Mouse (Mus musculus) limb, embryonic 11.5 days (tissue): ENCODE measurements around the gene N4bp2. TPM values are rescaled to one million over a fixed set of nuclear protein-coding genes. Genes with fewer than 3 reads are reported as not detected.

Source experiments
- ATAC-seq: fragments of 200-750 bp; cut with Nextera tagmentation; 2 replicates; pipeline ENCODE4 v1.8.0; 2017; ENCODE audit warnings: low read depth; ENCODE audit not compliant: insufficient number of reproducible peaks, low FRiP score, low TSS enrichment
- DNase-seq: peaks from one replicate; pipeline ENCODE4 v3.0.0-alpha.2; 2015; ENCODE audit warnings: low spot score
- H3K27ac ChIP-seq: fragments of 300-500 bp; sonication (generic); replicated peaks from 2 replicates; pipeline ENCODE4 v1.5.1; 2014; ENCODE audit warnings: low read depth, mild to moderate bottlenecking, low read length
- H3K27me3 ChIP-seq: fragments of 300-500 bp; sonication (generic); 2 replicates; pipeline ENCODE4 v1.6.1; 2014; ENCODE audit warnings: mild to moderate bottlenecking, low read length, mixed read lengths; ENCODE audit not compliant: control insufficient read depth, insufficient read depth
- H3K36me3 ChIP-seq: fragments of 300-500 bp; sonication (generic); 2 replicates; pipeline ENCODE4 v1.6.1; 2014; ENCODE audit warnings: mild to moderate bottlenecking, low read length, moderate library complexity, mixed read lengths; ENCODE audit not compliant: control insufficient read depth, insufficient read depth
- H3K4me1 ChIP-seq: fragments of 300-500 bp; sonication (generic); 2 replicates; pipeline ENCODE4 v1.6.1; 2014; ENCODE audit warnings: low read length, mixed read lengths; ENCODE audit not compliant: control insufficient read depth, insufficient read depth
- H3K4me2 ChIP-seq: fragments of 300-500 bp; sonication (generic); 2 replicates; pipeline ENCODE4 v1.6.1; 2014; ENCODE audit warnings: low read depth, mild to moderate bottlenecking, moderate library complexity; ENCODE audit not compliant: severe bottlenecking
- H3K4me3 ChIP-seq: fragments of 300-500 bp; sonication (generic); 2 replicates; pipeline ENCODE4 v1.5.1; 2014; ENCODE audit warnings: low read depth, low read length
- H3K9ac ChIP-seq: fragments of 300-500 bp; sonication (generic); 2 replicates; pipeline ENCODE4 v1.6.1; 2014; ENCODE audit warnings: mild to moderate bottlenecking, low read length
- H3K9me3 ChIP-seq: fragments of 300-500 bp; sonication (generic); 2 replicates; pipeline ENCODE4 v1.6.1; 2016; ENCODE audit warnings: low read length; ENCODE audit not compliant: control insufficient read depth
- WGBS: fragments of 180-500 bp; shearing (Covaris S2); extraction: QIAGEN DNeasy Blood & Tissue Kit; methylation state at CpG from one replicate; pipeline ENCODE4 v1.1.7; 2014; 5-methylcytosine and 5-hydroxymethylcytosine counted together
- polyA plus RNA-seq: library from polyadenylated mRNA; unstranded; fragments of >200 nt; fragmentation: Nextera tagmentation; extraction: Ambion mirVana; gene quantifications from 2 replicates; pipeline ENCODE4 v1.2.1, GENCODE M21; 2014

Gene N4bp2
- polyA plus RNA-seq, 1 experiment from 2014 or later, result 57.2 TPM

DNA sequence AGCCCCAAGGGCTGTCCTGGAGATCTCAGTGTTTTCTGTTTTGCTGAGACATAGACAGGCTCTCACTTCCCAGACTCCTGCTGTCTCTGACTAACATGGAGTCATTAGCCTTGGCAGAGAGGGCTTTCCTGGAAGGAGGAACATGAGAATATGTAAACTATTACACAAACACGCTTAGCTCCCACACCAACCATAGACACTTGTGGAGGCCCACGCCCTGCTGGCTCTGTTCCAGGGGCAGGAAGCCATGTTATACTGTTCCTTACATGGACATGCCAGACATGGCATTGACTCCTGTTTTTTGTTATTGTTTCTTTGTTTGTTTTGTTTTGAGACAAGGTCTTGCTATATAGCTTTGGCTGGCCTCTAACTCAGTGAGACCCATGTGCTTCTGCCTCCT is 27.7 kb upstream of the N4bp2 start:
- no peak overlapping the region for H3K27ac ChIP-seq
- H3K36me3 ChIP-seq, result no peaks in the 10 kb centered on the region
- no peaks in the 10 kb centered on the region for H3K4me1 ChIP-seq
- no peak for ATAC-seq
- no peak overlapping the region for H3K4me3 ChIP-seq
- no peaks in the 10 kb centered on the region for H3K9me3 ChIP-seq
- no peak overlapping the region for H3K4me2 ChIP-seq
- no peaks in the 10 kb centered on the region for H3K27me3 ChIP-seq
- no peak overlapping the region for H3K9ac ChIP-seq
- DNase-seq, result no peak
- WGBS, result 92% methylated on average over 2 of the region's 2 CpGs

DNA sequence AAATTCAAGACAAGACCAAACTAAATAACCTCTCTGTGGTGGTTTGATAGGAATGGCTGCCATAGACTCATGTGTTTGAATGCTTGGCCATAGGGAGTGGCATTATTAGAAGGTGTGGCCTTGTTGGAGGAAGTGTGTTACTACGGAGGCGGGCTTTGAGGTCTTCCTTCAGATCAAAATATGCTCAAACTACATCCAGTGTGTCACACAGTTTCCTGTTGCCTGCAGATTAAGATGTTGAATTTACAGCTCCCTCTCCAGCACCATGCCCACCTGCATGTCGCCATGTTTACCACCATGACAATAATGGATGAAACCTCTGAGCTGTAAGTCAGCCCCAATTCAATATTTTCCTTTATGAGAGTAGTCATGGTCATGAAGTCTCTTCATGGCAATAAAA is 24.0 kb upstream of the N4bp2 start:
- DNase-seq, result no peak
- Histone ChIP-seq H3K9ac (no peak overlapping the region), H3K36me3 (no peaks in the 10 kb centered on the region), H3K27ac (no peak overlapping the region), H3K27me3 (no peaks in the 10 kb centered on the region), H3K4me1 (no peaks in the 10 kb centered on the region), H3K4me2 (no peak overlapping the region), H3K9me3 (no peaks in the 10 kb centered on the region), H3K4me3 (no peak overlapping the region)
- 94% methylated on average over 3 of the region's 3 CpGs for WGBS
- no peak for ATAC-seq

DNA sequence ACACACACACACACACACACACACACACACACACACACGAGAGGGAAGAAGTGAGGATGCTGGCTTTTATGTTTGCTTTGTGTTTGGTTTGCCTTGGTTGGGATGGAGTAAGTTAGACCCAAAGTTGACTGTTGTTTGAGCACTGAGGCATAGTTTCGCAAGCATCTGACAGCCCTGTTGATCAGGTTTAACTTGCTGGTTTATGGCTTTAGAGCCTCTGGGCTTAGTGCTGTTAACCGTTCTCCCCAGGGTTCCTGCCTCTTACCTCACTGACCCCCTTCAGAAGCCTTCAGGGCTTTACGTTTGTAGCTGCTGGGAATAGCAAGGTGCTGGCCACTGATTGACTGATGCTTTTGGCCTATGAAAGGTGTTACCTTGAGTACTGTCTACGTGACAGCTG is 16.4 kb upstream of the N4bp2 start:
- Histone ChIP-seq H3K4me3 (no peak overlapping the region), H3K9ac (no peak overlapping the region), H3K27me3 (no peaks in the 10 kb centered on the region), H3K4me1 (no peaks in the 10 kb centered on the region), H3K4me2 (no peak overlapping the region), H3K27ac (no peak overlapping the region), H3K9me3 (no peaks in the 10 kb centered on the region), H3K36me3 (no peaks in the 10 kb centered on the region)
- ATAC-seq (no peak), DNase-seq (no peak)
- 50% methylated on average over 5 of the region's 5 CpGs for WGBS

DNA sequence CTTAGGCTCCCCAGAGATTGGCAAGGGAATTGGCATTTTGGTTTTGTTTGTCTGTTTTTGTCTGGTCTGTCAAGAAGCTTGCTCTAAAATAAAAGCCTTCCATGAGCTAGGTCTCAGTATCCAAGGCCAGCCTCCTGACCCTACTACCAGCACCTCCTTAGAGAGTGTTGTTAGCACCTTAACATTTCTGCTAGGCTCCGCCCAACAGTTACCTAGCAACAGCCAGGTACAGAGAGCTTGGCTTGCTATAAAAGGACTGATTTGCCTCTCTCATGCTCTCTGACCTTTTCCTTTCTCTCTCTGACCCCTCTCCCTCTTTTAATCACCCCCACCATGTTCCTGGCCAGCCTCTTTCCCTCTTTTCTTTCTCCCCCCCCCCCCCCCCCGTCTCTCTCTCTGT is 14.9 kb upstream of the N4bp2 start:
- no peak for DNase-seq
- Histone ChIP-seq H3K4me2 (no peak overlapping the region), H3K4me3 (no peak overlapping the region), H3K36me3 (no peaks in the 10 kb centered on the region), H3K4me1 (no peaks in the 10 kb centered on the region), H3K27me3 (no peaks in the 10 kb centered on the region), H3K9ac (no peak overlapping the region), H3K9me3 (no peaks in the 10 kb centered on the region), H3K27ac (no peak overlapping the region)
- no peak for ATAC-seq
- 40% methylated on average over 2 of the region's 2 CpGs for WGBS

DNA sequence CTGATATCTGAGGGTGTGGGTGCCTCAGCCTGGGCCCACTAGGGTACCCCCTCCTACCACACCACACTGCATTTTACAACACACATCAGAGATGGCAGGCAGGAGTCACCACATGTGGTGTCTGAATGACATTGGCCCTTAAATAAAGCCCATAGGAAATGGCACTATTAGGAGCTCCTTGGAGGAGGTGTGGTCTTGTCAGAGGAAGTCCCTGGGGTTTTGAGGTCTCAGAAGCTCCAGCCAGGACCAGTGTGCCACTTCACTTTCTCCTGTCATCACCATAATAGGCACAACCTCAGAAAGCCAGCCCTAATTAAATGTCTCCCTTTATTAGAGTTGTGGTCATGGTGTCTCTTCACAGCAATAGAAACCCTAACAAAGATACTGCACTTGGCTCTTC is 14.4 kb upstream of the N4bp2 start:
- no peaks in the 10 kb centered on the region for H3K27me3 ChIP-seq
- H3K9me3 ChIP-seq, result no peaks in the 10 kb centered on the region
- no peak overlapping the region for H3K9ac ChIP-seq
- DNase-seq (no peak), ATAC-seq (no peak)
- H3K4me3 ChIP-seq, result no peak overlapping the region
- H3K4me2 ChIP-seq, result no peak overlapping the region
- H3K36me3 ChIP-seq, result no peaks in the 10 kb centered on the region
- H3K27ac ChIP-seq, result no peak overlapping the region
- no peaks in the 10 kb centered on the region for H3K4me1 ChIP-seq

DNA sequence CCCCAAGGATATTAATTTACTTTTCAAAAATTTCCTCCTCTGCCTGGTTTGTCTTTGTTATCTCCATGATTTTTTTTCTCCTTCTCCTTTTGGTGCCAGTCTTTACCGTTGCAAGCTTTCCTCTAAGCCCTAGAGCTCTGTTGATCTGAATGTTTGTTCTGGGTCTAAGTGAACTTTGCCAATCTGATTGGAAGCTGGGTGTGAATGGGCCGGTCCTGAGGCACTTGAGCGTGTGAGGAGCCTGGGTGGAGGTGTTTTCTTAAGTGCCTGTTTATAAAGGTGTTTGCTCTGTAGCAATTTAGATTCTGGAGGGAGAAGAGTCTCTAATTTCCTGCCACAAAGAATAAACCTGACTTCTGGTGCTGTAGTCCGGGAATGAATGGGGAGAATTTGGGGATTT is 11.3 kb upstream of the N4bp2 start:
- H3K4me3 ChIP-seq, result no peak overlapping the region
- H3K9ac ChIP-seq, result no peak overlapping the region
- no peaks in the 10 kb centered on the region for H3K4me1 ChIP-seq
- H3K36me3 ChIP-seq, result no peaks in the 10 kb centered on the region
- 25% methylated on average over 4 of the region's 4 CpGs for WGBS
- ATAC-seq (no peak), DNase-seq (no peak)
- H3K9me3 ChIP-seq, result no peaks in the 10 kb centered on the region
- no peak overlapping the region for H3K27ac ChIP-seq
- no peaks in the 10 kb centered on the region for H3K27me3 ChIP-seq
- no peak overlapping the region for H3K4me2 ChIP-seq

DNA sequence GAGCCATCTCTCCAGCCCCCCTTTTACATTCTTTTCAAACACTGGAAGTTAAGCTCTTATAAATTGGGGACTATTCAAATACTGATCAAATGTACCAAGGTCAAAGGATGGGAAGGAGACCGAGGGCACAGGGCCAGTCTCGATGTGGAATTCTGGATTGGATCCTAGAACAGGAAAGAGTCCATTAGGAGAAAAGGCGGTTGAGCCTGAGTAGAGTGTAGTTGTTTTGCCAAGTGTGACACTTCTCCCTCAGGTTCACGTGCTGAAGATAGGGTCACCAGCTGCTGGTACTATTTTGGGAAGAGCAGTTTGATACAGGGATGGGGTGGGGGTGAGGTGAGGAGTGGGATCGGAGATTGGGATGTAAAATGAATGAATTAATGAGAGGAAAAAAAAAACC is 7.5 kb upstream of the N4bp2 start:
- H3K9ac ChIP-seq, result no peak overlapping the region
- no peaks in the 10 kb centered on the region for H3K9me3 ChIP-seq
- H3K4me1 ChIP-seq, result no peaks in the 10 kb centered on the region
- H3K36me3 ChIP-seq, result no peaks in the 10 kb centered on the region
- H3K4me2 ChIP-seq, result no peak overlapping the region
- no peak overlapping the region for H3K4me3 ChIP-seq
- no peaks in the 10 kb centered on the region for H3K27me3 ChIP-seq
- no peak for DNase-seq
- no peak for ATAC-seq
- H3K27ac ChIP-seq, result no peak overlapping the region
- WGBS, result 96% methylated on average over 5 of the region's 5 CpGs

DNA sequence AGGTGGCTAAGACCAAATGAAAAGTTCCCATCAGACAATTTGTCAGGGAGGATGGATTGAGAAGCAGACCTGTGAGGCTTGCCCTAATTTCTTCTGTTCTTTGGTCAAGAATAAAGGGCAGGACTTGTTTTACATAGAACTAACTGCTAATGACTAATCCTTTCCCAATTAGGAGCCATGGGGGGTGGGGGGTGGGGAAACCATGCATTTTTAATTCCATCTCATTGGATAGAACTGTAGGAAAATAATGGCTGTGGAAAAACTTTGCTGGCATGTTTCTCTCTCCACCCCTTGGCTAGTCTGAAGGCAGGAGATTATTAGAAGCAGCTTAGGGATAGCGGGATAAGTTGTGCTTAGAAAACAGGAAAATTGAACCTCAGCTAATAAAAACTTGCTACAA is 6.2 kb upstream of the N4bp2 start:
- no peak overlapping the region for H3K27ac ChIP-seq
- no peaks in the 10 kb centered on the region for H3K9me3 ChIP-seq
- no peak overlapping the region for H3K4me3 ChIP-seq
- H3K4me2 ChIP-seq, result no peak overlapping the region
- DNase-seq (no peak), ATAC-seq (no peak)
- H3K9ac ChIP-seq, result no peak overlapping the region
- H3K27me3 ChIP-seq, result no peaks in the 10 kb centered on the region
- no peaks in the 10 kb centered on the region for H3K36me3 ChIP-seq
- WGBS, result 84% methylated on average over 1 of the region's 1 CpGs
- H3K4me1 ChIP-seq, result no peaks in the 10 kb centered on the region

DNA sequence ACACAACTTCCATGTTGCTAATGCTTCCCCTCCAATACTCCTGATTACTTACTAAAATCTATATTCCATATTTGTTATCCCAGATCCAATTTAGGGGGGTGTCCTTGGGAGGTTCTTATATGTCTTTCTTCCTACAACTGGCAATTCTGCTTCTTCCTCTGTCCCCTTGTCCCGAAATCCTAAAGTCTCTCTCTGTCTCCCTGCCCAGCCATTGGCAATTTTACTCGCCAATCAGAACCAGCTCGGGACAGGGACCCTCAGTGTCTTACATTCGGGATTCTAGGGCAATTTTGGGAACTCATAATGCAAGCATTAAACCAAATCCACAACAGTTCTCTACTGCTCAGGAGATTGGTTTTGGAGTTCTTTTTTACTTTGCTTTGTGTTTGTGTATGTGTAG is 3.3 kb upstream of the N4bp2 start:
- WGBS, result 96% methylated on average over 4 of the region's 4 CpGs
- Histone ChIP-seq H3K4me2 (no peak overlapping the region), H3K4me1 (no peaks in the 10 kb centered on the region), H3K36me3 (no peaks in the 10 kb centered on the region), H3K4me3 (no peak overlapping the region), H3K9me3 (no peaks in the 10 kb centered on the region), H3K27me3 (no peaks in the 10 kb centered on the region), H3K9ac (no peak overlapping the region), H3K27ac (no peak overlapping the region)
- ATAC-seq (no peak), DNase-seq (no peak)
